Mouse (Mus musculus) hindbrain, embryonic 16.5 days (tissue): ENCODE results near the gene Cand1. TPM values are rescaled to one million over a fixed set of nuclear protein-coding genes. Genes with fewer than 3 reads are reported as not detected.

Experiments
- ATAC-seq: fragments of 200-750 bp; cut with Nextera tagmentation; 2 replicates; pipeline ENCODE4 v1.8.0; 2017; ENCODE audit warnings: moderate TSS enrichment, moderate library complexity
- H3K27ac ChIP-seq: fragments of 300-500 bp; sonication (generic); 2 replicates; pipeline ENCODE4 v1.5.1; 2014; ENCODE audit warnings: low read depth, mild to moderate bottlenecking, control low read depth, low read length, moderate library complexity
- H3K27me3 ChIP-seq: fragments of 300-500 bp; sonication (generic); replicated peaks from 2 replicates; pipeline ENCODE4 v1.6.1; 2014; ENCODE audit warnings: low read length; ENCODE audit not compliant: control insufficient read depth, insufficient read depth
- H3K36me3 ChIP-seq: fragments of 300-500 bp; sonication (generic); 2 replicates; pipeline ENCODE4 v1.6.1; 2014; ENCODE audit warnings: mild to moderate bottlenecking, low read length, moderate library complexity, mixed read lengths; ENCODE audit not compliant: control insufficient read depth, insufficient read depth
- H3K4me1 ChIP-seq: fragments of 300-500 bp; sonication (generic); 2 replicates; pipeline ENCODE4 v1.6.1; 2014; ENCODE audit warnings: low read depth, low read length; ENCODE audit not compliant: control insufficient read depth, insufficient read depth
- H3K4me2 ChIP-seq: fragments of 300-500 bp; sonication (generic); 2 replicates; pipeline ENCODE4 v1.6.1; 2014; ENCODE audit warnings: mild to moderate bottlenecking, low read length, control low read depth, moderate library complexity
- H3K4me3 ChIP-seq: fragments of 300-500 bp; sonication (generic); 2 replicates; pipeline ENCODE4 v1.5.1; 2014; ENCODE audit warnings: mild to moderate bottlenecking, low read length, control low read depth, moderate library complexity
- H3K9ac ChIP-seq: fragments of 300-500 bp; sonication (generic); 2 replicates; pipeline ENCODE4 v1.6.1; 2014; ENCODE audit warnings: low read depth, mild to moderate bottlenecking, control low read depth, low read length, moderate library complexity
- H3K9me3 ChIP-seq: fragments of 300-500 bp; sonication (generic); 2 replicates; pipeline ENCODE4 v1.6.1; 2014; ENCODE audit warnings: mild to moderate bottlenecking, low read length, moderate library complexity; ENCODE audit not compliant: control insufficient read depth
- WGBS: fragments of 180-500 bp; shearing (Covaris S2); extraction: QIAGEN DNeasy Blood & Tissue Kit; methylation state at CpG from one replicate; pipeline ENCODE4 v1.1.7; 2014; 5-methylcytosine and 5-hydroxymethylcytosine counted together
- polyA plus RNA-seq: library from polyadenylated mRNA; unstranded; fragments of >200 nt; fragmentation: Nextera tagmentation; extraction: Ambion mirVana; gene quantifications from 2 replicates; pipeline ENCODE4 v1.2.1, GENCODE M21; 2015

Gene Cand1
- polyA plus RNA-seq, 1 experiment from 2014 or later: 36.2 TPM

- Histone ChIP-seq H3K9me3 (no peaks in the 10 kb centered on the region), H3K9ac (no peak overlapping the region), H3K4me1 (peaks cover 8% of the 10 kb centered on the region; the same call in 1 of the 2 replicates), H3K27me3 (no peaks in the 10 kb centered on the region), H3K4me2 (no peak overlapping the region), H3K36me3 (peaks cover 9% of the 10 kb centered on the region), H3K4me3 (no peak overlapping the region), H3K27ac (no peak overlapping the region)
- 0 out of 2 replicates have a peak, but pooled peaks have one; percentile 48 for ATAC-seq
- 57% methylated on average over 5 of the region's 5 CpGs for WGBS
Measured at GRCm38 (mm10) chr10:119221631-119222030, 18.2 kb downstream of the Cand1 start.

GRCm38 (mm10) chr10:119219415-119219814 is 20.4 kb downstream of the Cand1 start:
- 78% methylated on average over 11 of the region's 11 CpGs for WGBS
- H3K27ac ChIP-seq: no peak overlapping the region
- no peak for ATAC-seq
- H3K9me3 ChIP-seq: no peaks in the 10 kb centered on the region
- no peak overlapping the region for H3K4me2 ChIP-seq
- peaks cover 13% of the 10 kb centered on the region for H3K36me3 ChIP-seq
- no peaks in the 10 kb centered on the region for H3K27me3 ChIP-seq
- H3K9ac ChIP-seq: no peak overlapping the region
- no peak overlapping the region for H3K4me3 ChIP-seq
- H3K4me1 ChIP-seq: peaks cover 8% of the 10 kb centered on the region; the same call in 1 of the 2 replicates

GRCm38 (mm10) chr10:119218274-119219080 is 21.4 kb downstream of the Cand1 start:
- H3K9me3 ChIP-seq: no peaks in the 10 kb centered on the region
- no peak for ATAC-seq
- no peak overlapping the region for H3K9ac ChIP-seq
- no peaks in the 10 kb centered on the region for H3K27me3 ChIP-seq
- peaks cover 8% of the 10 kb centered on the region; the same call in 1 of the 2 replicates for H3K4me1 ChIP-seq
- H3K4me3 ChIP-seq: no peak overlapping the region
- no peak overlapping the region for H3K27ac ChIP-seq
- H3K4me2 ChIP-seq: no peak overlapping the region
- WGBS: 91% methylated on average over 15 of the region's 15 CpGs
- H3K36me3 ChIP-seq: peaks cover 16% of the 10 kb centered on the region

GRCm38 (mm10) chr10:119212443-119212842 is 27.4 kb downstream of the Cand1 start:
- H3K4me1 ChIP-seq: no peaks in the 10 kb centered on the region
- WGBS: 86% methylated on average over 5 of the region's 5 CpGs
- no peak overlapping the region for H3K9ac ChIP-seq
- ATAC-seq: no peak
- no peak overlapping the region for H3K27ac ChIP-seq
- no peak overlapping the region for H3K4me2 ChIP-seq
- peaks cover 50% of the 10 kb centered on the region for H3K36me3 ChIP-seq
- H3K9me3 ChIP-seq: no peaks in the 10 kb centered on the region
- H3K27me3 ChIP-seq: no peaks in the 10 kb centered on the region
- H3K4me3 ChIP-seq: no peak overlapping the region

GRCm38 (mm10) chr10:119211251-119211650 is 28.6 kb downstream of the Cand1 start:
- H3K27me3 ChIP-seq: no peaks in the 10 kb centered on the region
- WGBS: 92% methylated on average over 11 of the region's 11 CpGs
- peaks cover 57% of the 10 kb centered on the region for H3K36me3 ChIP-seq
- no peaks in the 10 kb centered on the region for H3K4me1 ChIP-seq
- no peak for ATAC-seq
- H3K4me3 ChIP-seq: no peak overlapping the region
- no peaks in the 10 kb centered on the region for H3K9me3 ChIP-seq
- H3K4me2 ChIP-seq: no peak overlapping the region
- no peak overlapping the region for H3K27ac ChIP-seq
- no peak overlapping the region for H3K9ac ChIP-seq

GRCm38 (mm10) chr10:119206309-119206932 is 33.4 kb downstream of the Cand1 start:
- no peaks in the 10 kb centered on the region for H3K27me3 ChIP-seq
- H3K9me3 ChIP-seq: no peaks in the 10 kb centered on the region
- no peak overlapping the region for H3K27ac ChIP-seq
- 94% methylated on average over 8 of the region's 8 CpGs for WGBS
- no peak overlapping the region for H3K4me3 ChIP-seq
- no peaks in the 10 kb centered on the region for H3K4me1 ChIP-seq
- no peak overlapping the region for H3K9ac ChIP-seq
- H3K36me3 ChIP-seq: peaks cover 50% of the 10 kb centered on the region
- no peak overlapping the region for H3K4me2 ChIP-seq
- ATAC-seq: no peak

GRCm38 (mm10) chr10:119205229-119205628 is 34.6 kb downstream of the Cand1 start:
- no peak for ATAC-seq
- Histone ChIP-seq H3K36me3 (peaks cover 43% of the 10 kb centered on the region), H3K27ac (no peak overlapping the region), H3K27me3 (no peaks in the 10 kb centered on the region), H3K4me3 (no peak overlapping the region), H3K9ac (no peak overlapping the region), H3K4me2 (no peak overlapping the region), H3K9me3 (no peaks in the 10 kb centered on the region), H3K4me1 (no peaks in the 10 kb centered on the region)
- 89% methylated on average over 5 of the region's 5 CpGs for WGBS

GRCm38 (mm10) chr10:119204334-119204946 is 35.4 kb downstream of the Cand1 start:
- H3K9me3 ChIP-seq: no peaks in the 10 kb centered on the region
- H3K4me1 ChIP-seq: no peaks in the 10 kb centered on the region
- H3K4me3 ChIP-seq: no peak overlapping the region
- H3K27ac ChIP-seq: no peak overlapping the region
- 75% methylated on average over 12 of the region's 12 CpGs for WGBS
- no peak overlapping the region for H3K4me2 ChIP-seq
- no peaks in the 10 kb centered on the region for H3K27me3 ChIP-seq
- H3K9ac ChIP-seq: no peak overlapping the region
- no peak for ATAC-seq
- H3K36me3 ChIP-seq: peaks cover 40% of the 10 kb centered on the region

- no peak overlapping the region for H3K4me3 ChIP-seq
- no peak overlapping the region for H3K4me2 ChIP-seq
- H3K27me3 ChIP-seq: no peaks in the 10 kb centered on the region
- H3K36me3 ChIP-seq: peaks cover 15% of the 10 kb centered on the region
- no peak overlapping the region for H3K9ac ChIP-seq
- H3K4me1 ChIP-seq: no peaks in the 10 kb centered on the region
- ATAC-seq: no peak
- WGBS: 94% methylated on average over 5 of the region's 5 CpGs
- no peak overlapping the region for H3K27ac ChIP-seq
- H3K9me3 ChIP-seq: no peaks in the 10 kb centered on the region
Measured at GRCm38 (mm10) chr10:119199864-119200263, 40.0 kb downstream of the Cand1 start.
